Mouse (Mus musculus): ENCODE data around the gene Trpm3.

- no peak for TF ChIP-seq EP300 (IDR thresholded peaks at IDR 0.05; ENCODE audit: low read depth)
- TF ChIP-seq CTCF (IDR thresholded peaks at IDR 0.05; ENCODE audit: low read depth) = no peak
These were observed 766.2 kb downstream of the Trpm3 start for GRCm38 (mm10) chr19:22905066-22905482.
